Mouse (Mus musculus) forelimb bud, embryonic 11.5 days (tissue): ENCODE measurements around the gene 4930412O13Rik.

Experiments used
- DNase-seq: peaks from one replicate; pipeline ENCODE4 v3.0.0-alpha.2; 2012; ENCODE audit warnings: low read depth, low spot score

4930412O13Rik gene

GRCm38 (mm10) chr2:9880271-9880670, 781 bp upstream of the 4930412O13Rik start:
- no peak for DNase-seq

- no peak for DNase-seq
These were observed 565 bp downstream of the 4930412O13Rik start for GRCm38 (mm10) chr2:9881611-9882023.

GRCm38 (mm10) chr2:9882371-9882925, 1.4 kb downstream of the 4930412O13Rik start:
- DNase-seq = no peak

GRCm38 (mm10) chr2:9882926-9883802, 2.1 kb downstream of the 4930412O13Rik start:
- DNase-seq = no peak

GRCm38 (mm10) chr2:9883803-9884532, 2.9 kb downstream of the 4930412O13Rik start:
- DNase-seq = no peak

- no peak for DNase-seq
These were observed 3.6 kb downstream of the 4930412O13Rik start for GRCm38 (mm10) chr2:9884533-9885216.

GRCm38 (mm10) chr2:9885217-9885770, 4.2 kb downstream of the 4930412O13Rik start:
- no peak for DNase-seq

- DNase-seq = no peak
These were observed 5.0 kb downstream of the 4930412O13Rik start for GRCm38 (mm10) chr2:9886031-9886430.

GRCm38 (mm10) chr2:9886921-9887610, 6.0 kb downstream of the 4930412O13Rik start:
- no peak for DNase-seq

GRCm38 (mm10) chr2:9887636-9888035, 6.6 kb downstream of the 4930412O13Rik start:
- no peak for DNase-seq

GRCm38 (mm10) chr2:9888913-9889650, 8.0 kb downstream of the 4930412O13Rik start, which contains the start of gene 9230102O04Rik:
9230102O04Rik (minus strand) TSS chr2:9889540.
- no peak for DNase-seq

- no peak for DNase-seq
These were observed 8.7 kb downstream of the 4930412O13Rik start, which contains the start of gene Gata3 for GRCm38 (mm10) chr2:9889651-9890183. Gata3 (minus strand) TSS chr2:9890034.

GRCm38 (mm10) chr2:9890251-9890650, 9.2 kb downstream of the 4930412O13Rik start:
- no peak for DNase-seq

GRCm38 (mm10) chr2:9890906-9891305, 9.9 kb downstream of the 4930412O13Rik start:
- DNase-seq = no peak

- no peak for DNase-seq
These were observed 11.5 kb downstream of the 4930412O13Rik start for GRCm38 (mm10) chr2:9892541-9892940.

GRCm38 (mm10) chr2:9893272-9893953, 12.4 kb downstream of the 4930412O13Rik start:
- no peak for DNase-seq

- DNase-seq = no peak
These were observed 14.0 kb downstream of the 4930412O13Rik start for GRCm38 (mm10) chr2:9894836-9895593.

- no peak for DNase-seq
These were observed 15.2 kb downstream of the 4930412O13Rik start for GRCm38 (mm10) chr2:9896097-9896770.
